Mouse (Mus musculus): ENCODE data around the gene Prkab2.

Gene Prkab2

GRCm38 (mm10) chr3:97690590-97690989, 32.6 kb downstream of the Prkab2 start:
- DNase-seq (ENCODE audit: low read depth, low spot score): no peak

GRCm38 (mm10) chr3:97691443-97692017, 33.5 kb downstream of the Prkab2 start:
- DNase-seq (ENCODE audit: low read depth, low spot score): no peak

- DNase-seq (ENCODE audit: low read depth, low spot score): no peak
These were observed 35.8 kb downstream of the Prkab2 start for GRCm38 (mm10) chr3:97693806-97694205.

GRCm38 (mm10) chr3:97696866-97697265, 38.9 kb downstream of the Prkab2 start:
- no peak for DNase-seq (ENCODE audit: low read depth, low spot score)

GRCm38 (mm10) chr3:97697291-97697690, 39.3 kb downstream of the Prkab2 start:
- no peak for DNase-seq (ENCODE audit: low read depth, low spot score)

GRCm38 (mm10) chr3:97699061-97699460, 41.1 kb downstream of the Prkab2 start:
- no peak for DNase-seq (ENCODE audit: low read depth, low spot score)

- no peak for DNase-seq (ENCODE audit: low read depth, low spot score)
These were observed 43.2 kb downstream of the Prkab2 start for GRCm38 (mm10) chr3:97701198-97701597.

GRCm38 (mm10) chr3:97702448-97703080, 44.6 kb downstream of the Prkab2 start:
- DNase-seq (ENCODE audit: low read depth, low spot score): no peak

- DNase-seq (ENCODE audit: low read depth, low spot score): no peak
These were observed 47.5 kb downstream of the Prkab2 start for GRCm38 (mm10) chr3:97705508-97705907.

GRCm38 (mm10) chr3:97706561-97706960, 48.6 kb downstream of the Prkab2 start:
- no peak for DNase-seq (ENCODE audit: low read depth, low spot score)

- no peak for DNase-seq (ENCODE audit: low read depth, low spot score)
These were observed 52.1 kb downstream of the Prkab2 start for GRCm38 (mm10) chr3:97710134-97710533.

- DNase-seq (ENCODE audit: low read depth, low spot score): no peak
These were observed 52.9 kb downstream of the Prkab2 start for GRCm38 (mm10) chr3:97710881-97711280.

- DNase-seq (ENCODE audit: low read depth, low spot score): no peak
These were observed 57.9 kb downstream of the Prkab2 start for GRCm38 (mm10) chr3:97715922-97716321.

GRCm38 (mm10) chr3:97719116-97719515, 61.1 kb downstream of the Prkab2 start:
- no peak for DNase-seq (ENCODE audit: low read depth, low spot score)

Data from 3T3-L1 (cell line).